Mouse (Mus musculus) MEL (cell line): ENCODE data around the gene Usp53. TPM values are rescaled to one million over a fixed set of nuclear protein-coding genes. Genes with fewer than 3 reads are reported as not detected.

Source experiments
- DNase-seq: peaks from one replicate; pipeline ENCODE4 v3.0.0; 2011; ENCODE audit warnings: low read depth, low spot score
- H3K27ac ChIP-seq: 2 replicates; pipeline ENCODE4 v1.5.1; 2012; ENCODE audit warnings: low read depth, mild to moderate bottlenecking, control low read depth, low read length, moderate library complexity; ENCODE audit not compliant: control insufficient read depth
- H3K27me3 ChIP-seq, 2 experiments: fragments of 150-350 bp in 1 of 2; sonication (generic) in 1 of 2; 2 replicates each; pipeline ENCODE4 v1.6.1; 2012; ENCODE audit warnings: low read length in 2 of 2, mild to moderate bottlenecking in 2 of 2, improper control_type of control experiment in 1 of 2, moderate library complexity in 1 of 2; ENCODE audit not compliant: insufficient read depth in 2 of 2, control insufficient read depth in 1 of 2
- H3K36me3 ChIP-seq, 2 experiments: 2 replicates each; pipeline ENCODE4 v1.6.1; 2012 to 2014; ENCODE audit warnings: low read length in 2 of 2, improper control_type of control experiment in 1 of 2, inconsistent platforms in 1 of 2, mild to moderate bottlenecking in 1 of 2; ENCODE audit not compliant: insufficient read depth in 2 of 2, control insufficient read depth in 1 of 2
- H3K4me1 ChIP-seq, 2 experiments: fragments of 150-350 bp in 1 of 2; sonication (generic) in 1 of 2; 2 replicates each; pipeline ENCODE4 v1.6.1; 2012; ENCODE audit warnings: low read length in 2 of 2, improper control_type of control experiment in 1 of 2, mild to moderate bottlenecking in 1 of 2; ENCODE audit not compliant: insufficient read depth in 2 of 2, control insufficient read depth in 1 of 2
- H3K4me3 ChIP-seq, 2 experiments: fragments of 150-350 bp in 1 of 2; sonication (generic) in 1 of 2; 2 replicates each; pipeline ENCODE4 v1.5.1; 2012; ENCODE audit warnings: low read depth in 2 of 2, low read length in 2 of 2, mild to moderate bottlenecking in 2 of 2, moderate library complexity in 2 of 2, control low read depth in 1 of 2, improper control_type of control experiment in 1 of 2; ENCODE audit not compliant: control insufficient read depth in 1 of 2, insufficient read depth in 1 of 2
- H3K79me2 ChIP-seq: 2 replicates; pipeline ENCODE4 v1.6.1; 2012; ENCODE audit warnings: mild to moderate bottlenecking, low read length, moderate library complexity; ENCODE audit not compliant: control insufficient read depth, poor library complexity, insufficient read depth
- H3K9ac ChIP-seq: 2 replicates; pipeline ENCODE4 v1.6.1; 2012; ENCODE audit warnings: low read depth, mild to moderate bottlenecking, control low read depth, low read length, moderate library complexity; ENCODE audit not compliant: control insufficient read depth, poor library complexity, severe bottlenecking
- H3K9me3 ChIP-seq: fragments of 150-350 bp; sonication (generic); replicated peaks from 2 replicates; pipeline ENCODE4 v1.6.1; 2012; ENCODE audit warnings: mild to moderate bottlenecking, low read length, improper control_type of control experiment, moderate library complexity; ENCODE audit not compliant: insufficient read depth
- BHLHE40 ChIP-seq: IDR thresholded peaks from 2 replicates; pipeline ENCODE4 v1.6.1; 2012; ENCODE audit warnings: low read depth, mild to moderate bottlenecking, inconsistent platforms, low read length, improper control_type of control experiment, borderline replicate concordance
- CHD1 ChIP-seq: IDR thresholded peaks from 2 replicates; pipeline ENCODE4 v1.6.1; 2012; ENCODE audit warnings: low read depth, mild to moderate bottlenecking, inconsistent platforms, low read length, improper control_type of control experiment
- CTCF ChIP-seq, 3 experiments: IDR thresholded peaks in 2 of 3; conservative IDR thresholded peaks in 1 of 3; 2 replicates each; pipeline ENCODE4 v1.5.1; 2011 to 2012; ENCODE audit warnings: low read length in 3 of 3, low read depth in 2 of 3, mild to moderate bottlenecking in 2 of 3, improper control_type of control experiment in 1 of 3, inconsistent platforms in 1 of 3, mixed read lengths in 1 of 3, moderate library complexity in 1 of 3; ENCODE audit not compliant: control insufficient read depth in 1 of 3, insufficient read depth in 1 of 3, poor library complexity in 1 of 3, severe bottlenecking in 1 of 3
- E2F4 ChIP-seq: IDR thresholded peaks from 2 replicates; pipeline ENCODE4 v1.6.1; 2011; ENCODE audit warnings: low read depth, low read length, improper control_type of control experiment, borderline replicate concordance
- ELF1 ChIP-seq: IDR thresholded peaks from 2 replicates; pipeline ENCODE4 v1.6.1; 2014; ENCODE audit warnings: low read depth, mild to moderate bottlenecking, inconsistent platforms, low read length, improper control_type of control experiment, moderate library complexity
- EP300 ChIP-seq, 2 experiments: IDR thresholded peaks; 2 replicates each; pipeline ENCODE4 v1.6.1; 2011; ENCODE audit warnings: improper control_type of control experiment in 2 of 2, low read length in 2 of 2, low read depth in 1 of 2, mild to moderate bottlenecking in 1 of 2
- GATA1 ChIP-seq: IDR thresholded peaks from 2 replicates; pipeline ENCODE4 v1.6.1; 2011; ENCODE audit warnings: low read depth, low read length, improper control_type of control experiment
- JUND ChIP-seq: IDR thresholded peaks from 2 replicates; pipeline ENCODE4 v1.6.1; 2011; ENCODE audit warnings: low read depth, mild to moderate bottlenecking, improper control_type of control experiment, low read length
- MAFK ChIP-seq: IDR thresholded peaks from 2 replicates; pipeline ENCODE4 v1.6.1; 2011; ENCODE audit warnings: low read depth, mild to moderate bottlenecking, low read length, improper control_type of control experiment, borderline replicate concordance
- MAX ChIP-seq: IDR thresholded peaks from 2 replicates; pipeline ENCODE4 v1.6.1; 2011; ENCODE audit warnings: low read length, improper control_type of control experiment
- MEF2A ChIP-seq: IDR thresholded peaks from 2 replicates; pipeline ENCODE4 v1.6.1; 2014; ENCODE audit warnings: low read depth, mild to moderate bottlenecking, inconsistent platforms, low read length, improper control_type of control experiment; ENCODE audit not compliant: poor library complexity, insufficient replicate concordance, severe bottlenecking; ENCODE audit errors: extremely low read depth
- MYB ChIP-seq: IDR thresholded peaks from 2 replicates; pipeline ENCODE4 v1.6.1; 2011; ENCODE audit warnings: mild to moderate bottlenecking, low read depth, low read length, improper control_type of control experiment
- MYC ChIP-seq: IDR thresholded peaks from 2 replicates; pipeline ENCODE4 v1.6.1; 2011; ENCODE audit warnings: low read depth, mild to moderate bottlenecking, low read length, improper control_type of control experiment, moderate library complexity
- NELFE ChIP-seq: IDR thresholded peaks from 2 replicates; pipeline ENCODE4 v1.6.1; 2011; ENCODE audit warnings: low read depth, low read length, improper control_type of control experiment
- NRF1 ChIP-seq: IDR thresholded peaks from 2 replicates; pipeline ENCODE4 v1.6.1; 2014; ENCODE audit warnings: low read depth, mild to moderate bottlenecking, inconsistent platforms, low read length, improper control_type of control experiment, moderate library complexity; ENCODE audit not compliant: poor library complexity, insufficient read depth, severe bottlenecking
- POLR2A ChIP-seq, 2 experiments: IDR thresholded peaks; 2 replicates each; pipeline ENCODE4 v1.6.1; 2011 to 2012; ENCODE audit warnings: low read length in 2 of 2, mild to moderate bottlenecking in 2 of 2, control low read depth in 1 of 2, improper control_type of control experiment in 1 of 2, low read depth in 1 of 2, moderate library complexity in 1 of 2; ENCODE audit not compliant: control insufficient read depth in 1 of 2, insufficient read depth in 1 of 2, poor library complexity in 1 of 2
- POLR2AphosphoS2 ChIP-seq: IDR thresholded peaks from 2 replicates; pipeline ENCODE4 v1.6.1; 2011; ENCODE audit warnings: low read length, improper control_type of control experiment
- RAD21 ChIP-seq: IDR thresholded peaks from 2 replicates; pipeline ENCODE4 v1.6.1; 2011; ENCODE audit warnings: mild to moderate bottlenecking, low read depth, low read length, improper control_type of control experiment
- RCOR1 ChIP-seq: IDR thresholded peaks from 2 replicates; pipeline ENCODE4 v1.6.1; 2012; ENCODE audit warnings: low read depth, mild to moderate bottlenecking, inconsistent platforms, low read length, improper control_type of control experiment
- SIN3A ChIP-seq: IDR thresholded peaks from 2 replicates; pipeline ENCODE4 v1.6.1; 2012; ENCODE audit warnings: low read length, improper control_type of control experiment, inconsistent platforms
- SMC3 ChIP-seq: IDR thresholded peaks from 2 replicates; pipeline ENCODE4 v1.6.1; 2011; ENCODE audit warnings: low read depth, low read length, improper control_type of control experiment
- TAL1 ChIP-seq: IDR thresholded peaks from 2 replicates; pipeline ENCODE4 v1.6.1; 2012; ENCODE audit warnings: mild to moderate bottlenecking, inconsistent platforms, low read length, moderate library complexity, mixed read lengths
- TBP ChIP-seq: IDR thresholded peaks from 2 replicates; pipeline ENCODE4 v1.8.0; 2011; ENCODE audit warnings: low read depth, low read length, improper control_type of control experiment
- TCF12 ChIP-seq: IDR thresholded peaks from 2 replicates; pipeline ENCODE4 v1.6.1; 2014; ENCODE audit warnings: low read depth, mild to moderate bottlenecking, inconsistent platforms, low read length, improper control_type of control experiment, moderate library complexity
- UBTF ChIP-seq: IDR thresholded peaks from 2 replicates; pipeline ENCODE4 v1.6.1; 2012; ENCODE audit warnings: low read depth, mild to moderate bottlenecking, inconsistent platforms, low read length, improper control_type of control experiment, moderate library complexity, borderline replicate concordance; ENCODE audit not compliant: insufficient read depth
- ZKSCAN1 ChIP-seq: IDR thresholded peaks from 2 replicates; pipeline ENCODE4 v1.6.1; 2012; ENCODE audit warnings: low read depth, mild to moderate bottlenecking, inconsistent platforms, low read length, improper control_type of control experiment, moderate library complexity
- ZMIZ1 ChIP-seq: IDR thresholded peaks from 2 replicates; pipeline ENCODE4 v1.6.1; 2012; ENCODE audit warnings: low read depth, mild to moderate bottlenecking, inconsistent platforms, low read length, improper control_type of control experiment, moderate library complexity
- polyA plus RNA-seq, 2 experiments: library from polyadenylated mRNA; stranded (reverse) in 1 of 2; unstranded in 1 of 2; fragments of >175 nt in 1 of 2; fragments of >200 nt in 1 of 2; gene quantifications; 2 replicates each; pipeline versions ENCODE4 v1.2.1 to v1.2.4; 2012; ENCODE audit warnings: low replicate concordance in 2 of 2, low read depth in 1 of 2; ENCODE audit not compliant: insufficient read length in 2 of 2, insufficient read depth in 1 of 2, missing spikeins in 1 of 2
- total RNA-seq: library from RNA; depleted of rRNA; stranded (reverse); fragments of 300-350 nt; gene quantifications from 2 replicates; pipeline ENCODE4 v1.2.3, GENCODE M21; 2012

Usp53 gene
- total and polyA plus RNA-seq, 3 experiments = 2.0 to 2.7 TPM; not detected in 1

DNA sequence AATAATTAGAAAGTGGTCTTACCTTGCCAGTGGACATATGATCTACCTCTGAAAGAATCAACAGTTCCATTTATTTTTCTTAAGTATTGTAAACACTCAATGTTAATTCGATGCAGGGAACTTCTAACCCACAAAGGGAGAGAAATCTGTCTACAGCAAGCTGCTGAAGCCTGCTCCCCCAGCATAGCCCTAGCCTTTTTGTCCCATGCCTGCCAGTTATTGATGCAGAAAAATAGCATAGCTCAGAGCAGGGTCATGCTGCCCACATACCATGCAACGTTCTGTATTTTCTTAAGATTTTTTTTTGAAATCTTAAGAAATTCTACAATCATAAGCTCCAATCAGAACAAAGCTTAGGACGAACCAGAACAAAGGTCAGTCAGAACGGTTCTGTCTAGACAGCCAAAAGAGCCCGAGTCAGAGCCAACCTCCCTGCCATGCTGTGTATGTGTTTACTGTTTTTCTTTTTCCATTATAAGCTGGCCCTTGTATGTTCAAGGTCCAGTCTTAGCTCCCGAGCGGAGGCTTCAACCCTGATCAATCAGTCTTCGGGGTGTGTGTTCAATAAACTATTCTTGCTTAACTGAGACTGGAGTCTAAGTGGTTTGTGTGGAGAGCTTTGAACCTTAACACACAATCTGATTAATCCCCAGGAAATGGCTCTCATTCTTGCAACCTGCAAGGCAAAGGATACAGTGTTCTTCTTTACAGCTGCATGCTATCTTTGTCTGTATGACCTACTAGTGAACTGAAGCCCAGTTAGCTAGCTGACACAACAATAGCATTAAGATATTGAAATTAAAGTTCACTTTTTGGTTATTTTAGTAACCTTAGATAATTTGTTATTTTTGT is 62.4 kb downstream of the Usp53 start:
- DNase-seq = no peak
- H3K9ac ChIP-seq = no peak overlapping the region
- peaks cover 0 to 33% of the 10 kb centered on the region in 2 experiments; a peak in 2 of 4 replicates for H3K36me3 ChIP-seq
- H3K27me3 ChIP-seq = no peaks in the 10 kb centered on the region
- TF ChIP-seq MEF2A = no peak
- no peak for TF ChIP-seq JUND
- no peak for TF ChIP-seq ELF1
- TF ChIP-seq EP300 (IDR thresholded peaks at IDR 0.05; ENCODE audit: low read depth in 1 of 2, low read length in 2 of 2) = no peak
- no peak overlapping the region; a peak in 1 of 4 replicates for H3K4me3 ChIP-seq
- peaks cover 18 to 31% of the 10 kb centered on the region in 2 experiments for H3K4me1 ChIP-seq
- no peak overlapping the region for H3K27ac ChIP-seq
- H3K9me3 ChIP-seq = no peaks in the 10 kb centered on the region
- H3K79me2 ChIP-seq = peaks cover 9% of the 10 kb centered on the region

DNA sequence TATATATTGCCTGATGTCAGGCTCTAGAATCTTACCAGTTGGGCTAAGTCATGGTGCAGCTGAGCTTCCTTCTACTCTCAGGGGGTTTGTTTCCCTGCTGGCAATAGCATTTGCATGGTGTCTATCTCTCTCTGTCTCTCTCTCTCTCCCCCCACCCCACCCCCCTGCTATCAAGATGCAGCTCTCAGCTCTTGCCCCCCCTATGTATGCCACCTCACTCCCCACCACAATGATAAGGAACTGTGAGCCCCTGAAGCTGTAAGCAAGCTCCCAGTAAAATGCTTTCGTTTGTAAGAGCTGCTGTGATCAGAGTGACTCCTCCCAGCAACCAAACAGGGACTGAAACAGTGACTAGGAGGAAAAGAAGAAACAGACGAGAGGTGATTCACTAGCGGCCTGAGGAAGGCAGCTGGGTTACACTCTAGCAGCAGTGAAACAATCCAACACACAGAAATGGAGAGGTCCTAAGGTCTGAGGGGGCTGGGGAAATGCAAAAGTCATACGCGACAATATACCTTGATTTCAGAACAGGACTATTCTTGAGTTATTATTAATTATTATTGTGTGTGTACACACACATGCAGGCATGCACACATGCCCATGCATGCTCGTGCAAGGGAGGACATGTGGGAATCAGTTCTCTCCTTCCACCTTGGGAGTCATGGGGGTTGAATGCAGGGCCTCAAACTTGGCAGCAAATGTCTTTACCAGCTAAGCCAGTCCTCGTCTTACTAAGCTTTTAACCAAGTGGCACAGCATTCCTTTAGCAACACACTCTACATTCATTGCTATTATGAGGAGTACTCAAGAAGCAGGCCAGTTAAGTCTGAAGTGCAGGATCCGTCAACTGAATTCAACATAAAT is 63.5 kb downstream of the Usp53 start:
- peaks cover 18 to 33% of the 10 kb centered on the region in 2 experiments for H3K4me1 ChIP-seq
- no peaks in the 10 kb centered on the region for H3K27me3 ChIP-seq
- peak; percentile 82 for DNase-seq
- H3K9me3 ChIP-seq = no peaks in the 10 kb centered on the region
- H3K27ac ChIP-seq = peak overlapping the region; percentile 73
- H3K9ac ChIP-seq = no peak overlapping the region
- H3K79me2 ChIP-seq = peaks cover 7% of the 10 kb centered on the region
- peaks cover 0 to 36% of the 10 kb centered on the region in 2 experiments; a peak in 2 of 4 replicates for H3K36me3 ChIP-seq
- H3K4me3 ChIP-seq = 0 out of 4 replicates have a peak overlapping the region, but pooled peaks of 1 of the 2 experiments have one; percentile 16
- no peak for TF ChIP-seq MYC
- TF ChIP-seq NRF1 = no peak
- no peak for TF ChIP-seq SMC3
- TF ChIP-seq ZMIZ1 = no peak
- TF ChIP-seq TAL1 = no peak
- TF ChIP-seq NELFE = no peak
- TF ChIP-seq MEF2A = no peak
- no peak for TF ChIP-seq CHD1
- no peak for TF ChIP-seq CTCF (IDR thresholded peaks at IDR 0.05 in 2 of 3, conservative IDR thresholded peaks at IDR 0.05 in 1 of 3; ENCODE audit: control insufficient read depth in 1 of 3, insufficient read depth in 1 of 3, low read depth in 2 of 3, low read length in 3 of 3, poor library complexity in 1 of 3, severe bottlenecking in 1 of 3)
- no peak for TF ChIP-seq ZKSCAN1
- peak; percentile 57; the same call in 1 of the 2 replicates for TF ChIP-seq GATA1
- 0 out of 2 replicates have a peak, but pooled peaks have one; percentile 13 for TF ChIP-seq RCOR1
- peak; percentile 35; the same call in 1 of the 2 replicates for TF ChIP-seq SIN3A
- no peak for TF ChIP-seq MAFK
- TF ChIP-seq RAD21 = no peak
- TF ChIP-seq TBP = 0 out of 2 replicates have a peak, but pooled peaks have one; percentile 22
- no peak for TF ChIP-seq POLR2AphosphoS2
- no peak for TF ChIP-seq POLR2A (IDR thresholded peaks at IDR 0.05; ENCODE audit: control insufficient read depth in 1 of 2, insufficient read depth in 1 of 2, low read depth in 1 of 2, low read length in 2 of 2, poor library complexity in 1 of 2)
- TF ChIP-seq BHLHE40 = no peak
- TF ChIP-seq E2F4 = no peak
- no peak for TF ChIP-seq UBTF
- peak; percentile 35; the same call in 1 of the 2 replicates for TF ChIP-seq TCF12
- TF ChIP-seq MYB = no peak
- TF ChIP-seq MAX = no peak
